ENCODE assay signal across 18 mouse cellular contexts in genomic region chr10:42170201-42170600, GRCm38 (mm10).
DNase-seq lines count a peak whose midpoint lies in the region; ATAC-seq and TF ChIP-seq lines count a peak whose summit lies in the region.
"Had no signal": no experiment of that assay in that cellular context is flagged by ENCODE, and none has a peak within 500 bp of the region (broad histone marks: within the 10 kb centered on the region; RNA-seq: fewer than 3 reads in every experiment).

No protein-coding gene starts in this region.

- DNase-seq in 416B (ENCODE audit: low read depth) (peak; percentile 29), ES-CJ7 (ENCODE audit: low read depth, low spot score) (peak; percentile 78)
- DNase-seq in adrenal gland, adult 2 months = no peak
- no peak for DNase-seq in midbrain, embryonic 11.5 days (ENCODE audit: low spot score, missing footprints)
- DNase-seq: cerebellum, adult 18-20 months; cerebellum, postnatal 25 days; forebrain, postnatal 0 days; kidney, adult 8-10 months; liver, embryonic 13.5 days; lung, postnatal 4 days; right cerebral cortex, postnatal 25 days had no signal

- no peaks in the 10 kb centered on the region for H3K27me3 ChIP-seq in intestine, embryonic 15.5 days (replicated peaks)
- no peaks in the 10 kb centered on the region for H3K27me3 ChIP-seq in intestine, postnatal 0 days (replicated peaks; ENCODE audit: control insufficient read depth, insufficient read depth, low read length)
- H3K27me3 ChIP-seq in intestine, embryonic 16.5 days (replicated peaks; ENCODE audit: control insufficient read depth, insufficient read depth, low read length) = no peaks in the 10 kb centered on the region
- H3K27me3 ChIP-seq in midbrain, embryonic 11.5 days (ENCODE audit: control insufficient read depth, insufficient read depth, low read length) = no peaks in the 10 kb centered on the region
- H3K27me3 ChIP-seq: limb, embryonic 13.5 days; liver, embryonic 13.5 days; stomach, embryonic 15.5 days had no signal

- 53% methylated on average over 5 of the region's 5 CpGs for WGBS in intestine, embryonic 15.5 days
- WGBS in intestine, postnatal 0 days = 65% methylated on average over 5 of the region's 5 CpGs
- 57% methylated on average over 5 of the region's 5 CpGs for WGBS in intestine, embryonic 16.5 days
- WGBS in midbrain, embryonic 11.5 days = 77% methylated on average over 5 of the region's 5 CpGs

- H3K27ac ChIP-seq in intestine, embryonic 15.5 days = no peak overlapping the region
- no peak overlapping the region for H3K27ac ChIP-seq in intestine, postnatal 0 days (ENCODE audit: low read depth, low read length)
- H3K27ac ChIP-seq in intestine, embryonic 16.5 days (ENCODE audit: low read length) = no peak overlapping the region
- no peak overlapping the region for H3K27ac ChIP-seq in midbrain, embryonic 11.5 days (ENCODE audit: low read depth, low read length)
- H3K27ac ChIP-seq: forebrain, embryonic 10.5 days; hindbrain, embryonic 10.5 days; limb, embryonic 13.5 days; liver, embryonic 13.5 days; stomach, embryonic 15.5 days had no signal

- H3K9ac ChIP-seq in intestine, embryonic 15.5 days = no peak overlapping the region
- H3K9ac ChIP-seq in intestine, postnatal 0 days (ENCODE audit: low read depth, low read length) = no peak overlapping the region
- H3K9ac ChIP-seq in intestine, embryonic 16.5 days (ENCODE audit: low read depth, low read length) = no peak overlapping the region
- H3K9ac ChIP-seq in midbrain, embryonic 11.5 days (ENCODE audit: low read length) = no peak overlapping the region
- H3K9ac ChIP-seq: forebrain, postnatal 0 days; limb, embryonic 13.5 days; liver, embryonic 13.5 days; stomach, embryonic 15.5 days had no signal

- no peaks in the 10 kb centered on the region for H3K9me3 ChIP-seq in intestine, embryonic 15.5 days
- no peaks in the 10 kb centered on the region for H3K9me3 ChIP-seq in intestine, postnatal 0 days (ENCODE audit: control insufficient read depth)
- H3K9me3 ChIP-seq in intestine, embryonic 16.5 days (ENCODE audit: control insufficient read depth, low read length) = no peaks in the 10 kb centered on the region
- no peaks in the 10 kb centered on the region for H3K9me3 ChIP-seq in midbrain, embryonic 11.5 days (ENCODE audit: control insufficient read depth, low read length)
- H3K9me3 ChIP-seq: forebrain, embryonic 10.5 days; limb, embryonic 13.5 days; liver, embryonic 13.5 days; stomach, embryonic 15.5 days had no signal

- TF ChIP-seq CTCF in intestine, postnatal 0 days (IDR thresholded peaks at IDR 0.05; ENCODE audit: low read depth) = no peak

- H3K4me3 ChIP-seq in intestine, embryonic 15.5 days (replicated peaks) = no peak overlapping the region
- no peak overlapping the region for H3K4me3 ChIP-seq in intestine, postnatal 0 days (ENCODE audit: low read depth, low read length)
- no peak overlapping the region for H3K4me3 ChIP-seq in intestine, embryonic 16.5 days (ENCODE audit: low read length)
- no peak overlapping the region for H3K4me3 ChIP-seq in midbrain, embryonic 11.5 days (ENCODE audit: low read depth, low read length)
- H3K4me3 ChIP-seq: forebrain, embryonic 10.5 days; hindbrain, embryonic 10.5 days; limb, embryonic 13.5 days; liver, embryonic 13.5 days; stomach, embryonic 15.5 days had no signal

- no peak overlapping the region for H3K4me2 ChIP-seq in intestine, embryonic 15.5 days (replicated peaks)
- no peak overlapping the region for H3K4me2 ChIP-seq in intestine, postnatal 0 days (replicated peaks; ENCODE audit: low read depth)
- no peak overlapping the region for H3K4me2 ChIP-seq in intestine, embryonic 16.5 days (ENCODE audit: low read depth, low read length)
- no peak overlapping the region for H3K4me2 ChIP-seq in midbrain, embryonic 11.5 days
- H3K4me2 ChIP-seq: limb, embryonic 13.5 days; liver, embryonic 13.5 days; stomach, embryonic 15.5 days had no signal

- ATAC-seq in intestine, embryonic 15.5 days = 0 out of 2 replicates have a peak, but pooled peaks have one; percentile 34
- no peak for ATAC-seq in intestine, postnatal 0 days
- peak; percentile 44; the same call in 1 of the 2 replicates for ATAC-seq in intestine, embryonic 16.5 days
- ATAC-seq in midbrain, embryonic 11.5 days (ENCODE audit: low FRiP score) = no peak
- ATAC-seq: forebrain, postnatal 0 days had no signal

- no peaks in the 10 kb centered on the region for H3K36me3 ChIP-seq in intestine, embryonic 15.5 days
- no peaks in the 10 kb centered on the region for H3K36me3 ChIP-seq in intestine, postnatal 0 days (ENCODE audit: control insufficient read depth, insufficient read depth)
- H3K36me3 ChIP-seq in intestine, embryonic 16.5 days (ENCODE audit: control insufficient read depth, insufficient read depth, low read length) = no peaks in the 10 kb centered on the region
- no peaks in the 10 kb centered on the region for H3K36me3 ChIP-seq in midbrain, embryonic 11.5 days (ENCODE audit: control insufficient read depth, insufficient read depth, low read length)
- H3K36me3 ChIP-seq: forebrain, embryonic 10.5 days; hindbrain, embryonic 10.5 days; limb, embryonic 13.5 days; liver, embryonic 13.5 days; stomach, embryonic 15.5 days had no signal

- peaks cover 14% of the 10 kb centered on the region for H3K4me1 ChIP-seq in intestine, embryonic 15.5 days (replicated peaks)
- H3K4me1 ChIP-seq in intestine, postnatal 0 days (replicated peaks; ENCODE audit: control insufficient read depth, insufficient read depth, low read length) = 0 out of 2 replicates have a peak, but pooled peaks cover 3% of the 10 kb centered on the region
- H3K4me1 ChIP-seq in intestine, embryonic 16.5 days (ENCODE audit: control insufficient read depth, insufficient read depth, low read length) = peaks cover 8% of the 10 kb centered on the region
- no peaks in the 10 kb centered on the region for H3K4me1 ChIP-seq in midbrain, embryonic 11.5 days (ENCODE audit: control insufficient read depth, insufficient read depth, low read length)

Comparison
In these comparisons a context has a peak if more than half of its experiments do, and no peak if none do; other contexts are left out.
1. ATAC-seq: peak in intestine, embryonic 15.5 days (single experiment) and intestine, embryonic 16.5 days (single experiment); none in intestine, postnatal 0 days (single experiment) and midbrain, embryonic 11.5 days (single experiment).
2. DNase-seq: peak in 416B (single experiment) and ES-CJ7 (single experiment); none in adrenal gland, adult 2 months (single experiment) and midbrain, embryonic 11.5 days (single experiment).